In genomic region chr8:61242896-61243295, GRCm38 (mm10) we compare ENCODE assay signal across 22 mouse cellular contexts. TPM values are rescaled to one million over a fixed set of nuclear protein-coding genes. Genes with fewer than 3 reads are reported as not detected.
DNase-seq lines count a peak whose midpoint lies in the region; ATAC-seq and TF ChIP-seq lines count a peak whose summit lies in the region.
"Had no signal": no experiment of that assay in that cellular context is flagged by ENCODE, and none has a peak within 500 bp of the region (broad histone marks: within the 10 kb centered on the region; RNA-seq: fewer than 3 reads in every experiment).

No protein-coding gene starts in this region.

- H3K27ac ChIP-seq in heart, embryonic 13.5 days (replicated peaks), result no peak overlapping the region
- H3K27ac ChIP-seq in heart, embryonic 10.5 days, result no peak overlapping the region
- peak overlapping the region; percentile 89 for H3K27ac ChIP-seq in testis, adult 2 months (ENCODE audit: control insufficient read depth, insufficient read depth, low read depth, low read length)
- H3K27ac ChIP-seq: embryonic facial prominence, embryonic 10.5 days; forebrain, embryonic 13.5 days; hindbrain, embryonic 15.5 days had no signal

- TF ChIP-seq CTCF in testis, adult 2 months (IDR thresholded peaks at IDR 0.05; ENCODE audit: control insufficient read depth, insufficient read depth, insufficient replicate concordance, low read depth, low read length), result no peak

- peaks cover 8% of the 10 kb centered on the region for H3K9me3 ChIP-seq in heart, embryonic 13.5 days
- H3K9me3 ChIP-seq in heart, embryonic 10.5 days, result no peaks in the 10 kb centered on the region
- H3K9me3 ChIP-seq: hindbrain, embryonic 15.5 days had no signal

- TF ChIP-seq POLR2A in testis, adult 2 months (IDR thresholded peaks at IDR 0.05; ENCODE audit: control insufficient read depth, low read depth, low read length), result peak; percentile 74; the same call in 1 of the 2 replicates

- 91% methylated on average over 19 of the region's 19 CpGs for WGBS in heart, embryonic 13.5 days
- WGBS in heart, embryonic 10.5 days, result 95% methylated on average over 19 of the region's 19 CpGs

- ATAC-seq in heart, embryonic 13.5 days (ENCODE audit: extremely low read depth, insufficient number of reproducible peaks, low FRiP score, low TSS enrichment), result no peak
- ATAC-seq: activated CD4-positive, CD25-positive, alpha-beta regulatory T cell, adult 4 months; forebrain, embryonic 13.5 days; forebrain, postnatal 0 days; intestine, embryonic 16.5 days; Patski had no signal

- H3K4me2 ChIP-seq in heart, embryonic 13.5 days, result peak overlapping the region; percentile 35
- H3K4me2 ChIP-seq: forebrain, embryonic 13.5 days; hindbrain, embryonic 15.5 days had no signal

- H3K36me3 ChIP-seq in heart, embryonic 13.5 days, result peaks cover 16% of the 10 kb centered on the region
- peaks cover 19% of the 10 kb centered on the region for H3K36me3 ChIP-seq in heart, embryonic 10.5 days
- H3K36me3 ChIP-seq in testis, adult 2 months (ENCODE audit: control insufficient read depth, insufficient read depth, low read length), result no peaks in the 10 kb centered on the region
- H3K36me3 ChIP-seq: hindbrain, embryonic 15.5 days had no signal

- no peak for DNase-seq in heart, embryonic 10.5 days (ENCODE audit: low spot score)
- no peak for DNase-seq in testis, postnatal 10 days (ENCODE audit: low spot score)
- peak; percentile 34 for DNase-seq in WW6 (ENCODE audit: low read depth, low spot score)
- DNase-seq in thymus, postnatal 14 days, result no peak
- no peak for DNase-seq in liver
- no peak for DNase-seq in urinary bladder, postnatal 10 days (ENCODE audit: low spot score)
- DNase-seq: adrenal gland, postnatal 14 days; cerebellum, adult 2 months; cerebellum, postnatal 10 days; forebrain, postnatal 0 days; gastrocnemius, postnatal 14 days; heart, postnatal 10 days; kidney, adult 8-10 months had no signal

- no peak overlapping the region for H3K9ac ChIP-seq in heart, embryonic 13.5 days
- H3K9ac ChIP-seq: forebrain, embryonic 13.5 days; forebrain, postnatal 0 days; hindbrain, embryonic 15.5 days had no signal

- no peak overlapping the region for H3K4me3 ChIP-seq in heart, embryonic 13.5 days
- no peak overlapping the region for H3K4me3 ChIP-seq in heart, embryonic 10.5 days
- peak overlapping the region; percentile 84 for H3K4me3 ChIP-seq in testis, adult 2 months (ENCODE audit: control insufficient read depth, low read depth, low read length)
- H3K4me3 ChIP-seq: embryonic facial prominence, embryonic 10.5 days; forebrain, embryonic 13.5 days; hindbrain, embryonic 15.5 days had no signal

- peaks cover 6% of the 10 kb centered on the region for H3K27me3 ChIP-seq in heart, embryonic 13.5 days (replicated peaks)
- peaks cover 6% of the 10 kb centered on the region for H3K27me3 ChIP-seq in heart, embryonic 10.5 days (ENCODE audit: insufficient read depth, poor library complexity, severe bottlenecking)
- no peaks in the 10 kb centered on the region for H3K27me3 ChIP-seq in testis, adult 2 months (ENCODE audit: control insufficient read depth, insufficient read depth, low read length)
- H3K27me3 ChIP-seq: CH12.LX; forebrain, embryonic 13.5 days; hindbrain, embryonic 15.5 days; Patski had no signal

- peaks cover 10% of the 10 kb centered on the region for H3K4me1 ChIP-seq in heart, embryonic 13.5 days
- peaks cover 13% of the 10 kb centered on the region; the same call in 1 of the 2 replicates for H3K4me1 ChIP-seq in heart, embryonic 10.5 days
- H3K4me1 ChIP-seq in testis, adult 2 months (ENCODE audit: control insufficient read depth, insufficient read depth, low read length), result peaks cover 5% of the 10 kb centered on the region

RNA-seq across cellular contexts. Expression of gene Sh3rf1, which starts 19.2 kb away (rescaled TPM):
- 4.8 and 5.3 TPM in 2 replicates for polyA plus RNA-seq in heart, embryonic 13.5 days (2015; fragmentation: Nextera tagmentation; extraction: Ambion mirVana)
- polyA plus RNA-seq in heart, embryonic 10.5 days (2016; fragmentation: Nextera tagmentation; extraction: Ambion mirVana), result 5.6 and 8.4 TPM in 2 replicates
- polyA plus RNA-seq in testis, adult 2 months (2012; rRNA removed), result 2.2 and 2.3 TPM in 2 replicates
